Mouse (Mus musculus) heart, postnatal 10 days (tissue): ENCODE data around the gene Naaladl1. TPM values are rescaled to one million over a fixed set of nuclear protein-coding genes. Genes with fewer than 3 reads are reported as not detected.
A peak's percentile ranks its signal among the peaks of the same experiment; 100 is the strongest.

Source experiments
- DNase-seq, 2 experiments: peaks; one replicate each; pipeline ENCODE4 v3.0.0; 2021
- intact Hi-C: fragments of 180-260 bp; cut with DNase I; formaldehyde crosslinking; loops from one replicate; pipeline ENCODE4 v1.15.1; 2025
- total RNA-seq, 2 experiments: library from RNA; stranded (reverse); gene quantifications; 2 replicates each; pipeline ENCODE4 v1.2.3; 2021

Gene Naaladl1
- under 1 TPM; 0.10 to 0.17 TPM for total RNA-seq

GRCm38 (mm10) chr19:6105586-6105985, at the start of gene Naaladl1:
Naaladl1 (plus strand) TSS chr19:6105782.
- no peak for DNase-seq
- intact Hi-C loops: no loop called here

- DNase-seq: no peak
- intact Hi-C loops: no loop called here
Observed at GRCm38 (mm10) chr19:6056696-6057095, 48.9 kb upstream of the Naaladl1 start.

- intact Hi-C loops: no loop called here
- DNase-seq: peak; percentile 99
Observed at GRCm38 (mm10) chr19:6057313-6058096, 48.1 kb upstream of the Naaladl1 start, which contains the start of the genes Mrpl49 and Fau. Mrpl49 (minus strand) TSS chr19:6057785. Fau (plus strand) TSS chr19:6057844.

- no peak for DNase-seq
- intact Hi-C loops: no loop called here
Observed at GRCm38 (mm10) chr19:6058513-6058912, 47.1 kb upstream of the Naaladl1 start.

GRCm38 (mm10) chr19:6058966-6059365, 46.6 kb upstream of the Naaladl1 start:
- intact Hi-C loops: no loop called here
- no peak for DNase-seq

- intact Hi-C loops: loop anchor here (2.0 kb wide), 1 partner anchor 16 kb away; the partner anchor contains the start of gene Vps51
- DNase-seq: peak; percentile 96 to 97
Observed at GRCm38 (mm10) chr19:6061021-6061533, 44.5 kb upstream of the Naaladl1 start, which contains the start of gene Znhit2. Znhit2 (plus strand) TSS chr19:6061192.

- intact Hi-C loops: loop anchor here (2.0 kb wide), 1 partner anchor 15 kb away; the partner anchor contains the start of gene Vps51
- peak; percentile 46 to 56 for DNase-seq
Observed at GRCm38 (mm10) chr19:6061641-6062302, 43.8 kb upstream of the Naaladl1 start.

GRCm38 (mm10) chr19:6062418-6062817, 43.2 kb upstream of the Naaladl1 start:
- intact Hi-C loops: no loop called here
- DNase-seq: no peak

GRCm38 (mm10) chr19:6063081-6063480, 42.5 kb upstream of the Naaladl1 start:
- DNase-seq: no peak
- intact Hi-C loops: no loop called here

- intact Hi-C loops: no loop called here
- DNase-seq: no peak
Observed at GRCm38 (mm10) chr19:6066571-6066970, 39.0 kb upstream of the Naaladl1 start.

GRCm38 (mm10) chr19:6067011-6067723, 38.4 kb upstream of the Naaladl1 start:
- intact Hi-C loops: no loop called here

GRCm38 (mm10) chr19:6067724-6068415, 37.7 kb upstream of the Naaladl1 start, which contains the start of gene Tm7sf2:
Tm7sf2 (minus strand) TSS chr19:6068373.
- peak; percentile 92 for DNase-seq
- intact Hi-C loops: no loop called here

More at GRCm38 (mm10) chr19:6067011-6067723, 38.4 kb upstream of the Naaladl1 start:
- peak; percentile 72 to 86 for DNase-seq

- DNase-seq: no peak
- intact Hi-C loops: no loop called here
Observed at GRCm38 (mm10) chr19:6068951-6069350, 36.6 kb upstream of the Naaladl1 start.

- DNase-seq: no peak
- intact Hi-C loops: no loop called here
Observed at GRCm38 (mm10) chr19:6069851-6070250, 35.7 kb upstream of the Naaladl1 start.

- intact Hi-C loops: no loop called here
- no peak for DNase-seq
Observed at GRCm38 (mm10) chr19:6070571-6071250, 34.9 kb upstream of the Naaladl1 start.

- no peak for DNase-seq
- intact Hi-C loops: no loop called here
Observed at GRCm38 (mm10) chr19:6071261-6071660, 34.3 kb upstream of the Naaladl1 start.

GRCm38 (mm10) chr19:6073889-6074288, 31.7 kb upstream of the Naaladl1 start:
- intact Hi-C loops: no loop called here
- no peak for DNase-seq

- peak; percentile 92 to 93 for DNase-seq
- intact Hi-C loops: loop anchor here (2.0 kb wide), 1 partner anchor 16 kb away; the partner anchor contains the start of gene Znhit2
Observed at GRCm38 (mm10) chr19:6076564-6077393, 28.8 kb upstream of the Naaladl1 start, which contains the start of gene Vps51. Vps51 (minus strand) TSS chr19:6077231.
